Mouse (Mus musculus): ENCODE measurements around the gene Fubp1. TPM values are rescaled to one million over a fixed set of nuclear protein-coding genes. Genes with fewer than 3 reads are reported as not detected.
A peak's percentile ranks its signal among the peaks of the same experiment; 100 is the strongest.

Fubp1 gene
- polyA plus RNA-seq, 1 experiment, result 53.4 TPM

GRCm38 (mm10) chr3:152276935-152277334 lies 66.7 kb downstream of the Fubp1 start:
- no peaks in the 10 kb centered on the region for H3K79me2 ChIP-seq (ENCODE audit: control insufficient read depth, insufficient read depth)
- H3K79me3 ChIP-seq (ENCODE audit: low read depth), result no peaks in the 10 kb centered on the region
- no peak overlapping the region for H3K4me3 ChIP-seq (ENCODE audit: insufficient read depth, poor library complexity, severe bottlenecking)
- H3ac ChIP-seq (ENCODE audit: control insufficient read depth, insufficient read length, low read depth), result no peak overlapping the region
- H3K27me3 ChIP-seq (ENCODE audit: control insufficient read depth, insufficient read depth, insufficient read length), result no peaks in the 10 kb centered on the region
- TF ChIP-seq CTCF (IDR thresholded peaks at IDR 0.05; ENCODE audit: control insufficient read depth, insufficient read depth, insufficient read length), result no peak
- no peak for TF ChIP-seq MAX (IDR thresholded peaks at IDR 0.05)
- no peak for TF ChIP-seq CEBPB (IDR thresholded peaks at IDR 0.05; ENCODE audit: low read depth)
- TF ChIP-seq FOSL1 (IDR thresholded peaks at IDR 0.05; ENCODE audit: insufficient read depth, low read length, poor library complexity, severe bottlenecking), result no peak
- no peak for TF ChIP-seq MYOG (IDR thresholded peaks at IDR 0.05; ENCODE audit: control insufficient read depth, extremely low read depth, insufficient read length)
- no peak for TF ChIP-seq MYOD1 (IDR thresholded peaks at IDR 0.05; ENCODE audit: control insufficient read depth, insufficient read length, low read depth)
- no peak for TF ChIP-seq USF1 (IDR thresholded peaks at IDR 0.05; ENCODE audit: low read depth)
- no peaks in the 10 kb centered on the region for H3K36me3 ChIP-seq (ENCODE audit: control insufficient read depth, insufficient read depth)

- no peak for TF ChIP-seq FOSL1 (IDR thresholded peaks at IDR 0.05; ENCODE audit: insufficient read depth, low read length, poor library complexity, severe bottlenecking)
- no peak for TF ChIP-seq MYOG (IDR thresholded peaks at IDR 0.05; ENCODE audit: control insufficient read depth, extremely low read depth, insufficient read length)
- no peak for TF ChIP-seq USF1 (IDR thresholded peaks at IDR 0.05; ENCODE audit: low read depth)
- no peak for TF ChIP-seq CEBPB (IDR thresholded peaks at IDR 0.05; ENCODE audit: low read depth)
- Histone ChIP-seq H3K27me3 (ENCODE audit: control insufficient read depth, insufficient read depth, insufficient read length) (no peaks in the 10 kb centered on the region), H3K36me3 (ENCODE audit: control insufficient read depth, insufficient read depth) (no peaks in the 10 kb centered on the region), H3K4me3 (ENCODE audit: insufficient read depth, poor library complexity, severe bottlenecking) (no peak overlapping the region), H3ac (ENCODE audit: control insufficient read depth, insufficient read length, low read depth) (no peak overlapping the region), H3K79me2 (ENCODE audit: control insufficient read depth, insufficient read depth) (no peaks in the 10 kb centered on the region), H3K79me3 (ENCODE audit: low read depth) (no peaks in the 10 kb centered on the region)
These were observed 67.7 kb downstream of the Fubp1 start for GRCm38 (mm10) chr3:152277912-152278311.

GRCm38 (mm10) chr3:152278431-152278830 lies 68.2 kb downstream of the Fubp1 start:
- H3ac ChIP-seq (ENCODE audit: control insufficient read depth, insufficient read length, low read depth), result no peak overlapping the region
- no peaks in the 10 kb centered on the region for H3K79me3 ChIP-seq (ENCODE audit: low read depth)
- H3K4me3 ChIP-seq (ENCODE audit: insufficient read depth, poor library complexity, severe bottlenecking), result no peak overlapping the region
- TF ChIP-seq USF1 (IDR thresholded peaks at IDR 0.05; ENCODE audit: low read depth), result no peak
- no peak for TF ChIP-seq CEBPB (IDR thresholded peaks at IDR 0.05; ENCODE audit: low read depth)
- no peak for TF ChIP-seq MAX (IDR thresholded peaks at IDR 0.05)
- TF ChIP-seq MYOG (IDR thresholded peaks at IDR 0.05; ENCODE audit: control insufficient read depth, extremely low read depth, insufficient read length), result no peak
- TF ChIP-seq MYOD1 (IDR thresholded peaks at IDR 0.05; ENCODE audit: control insufficient read depth, insufficient read length, low read depth), result no peak
- no peak for TF ChIP-seq CTCF (IDR thresholded peaks at IDR 0.05; ENCODE audit: control insufficient read depth, insufficient read depth, insufficient read length)
- TF ChIP-seq FOSL1 (IDR thresholded peaks at IDR 0.05; ENCODE audit: insufficient read depth, low read length, poor library complexity, severe bottlenecking), result no peak
- H3K36me3 ChIP-seq (ENCODE audit: control insufficient read depth, insufficient read depth), result no peaks in the 10 kb centered on the region
- no peaks in the 10 kb centered on the region for H3K79me2 ChIP-seq (ENCODE audit: control insufficient read depth, insufficient read depth)
- no peaks in the 10 kb centered on the region for H3K27me3 ChIP-seq (ENCODE audit: control insufficient read depth, insufficient read depth, insufficient read length)

- H3K36me3 ChIP-seq (ENCODE audit: control insufficient read depth, insufficient read depth), result no peaks in the 10 kb centered on the region
- H3K27me3 ChIP-seq (ENCODE audit: control insufficient read depth, insufficient read depth, insufficient read length), result no peaks in the 10 kb centered on the region
- H3K79me2 ChIP-seq (ENCODE audit: control insufficient read depth, insufficient read depth), result no peaks in the 10 kb centered on the region
- no peak overlapping the region for H3K4me3 ChIP-seq (ENCODE audit: insufficient read depth, poor library complexity, severe bottlenecking)
- no peak for TF ChIP-seq MAX (IDR thresholded peaks at IDR 0.05)
- TF ChIP-seq MYOG (IDR thresholded peaks at IDR 0.05; ENCODE audit: control insufficient read depth, extremely low read depth, insufficient read length), result no peak
- TF ChIP-seq CTCF (IDR thresholded peaks at IDR 0.05; ENCODE audit: control insufficient read depth, insufficient read depth, insufficient read length), result no peak
- no peak for TF ChIP-seq USF1 (IDR thresholded peaks at IDR 0.05; ENCODE audit: low read depth)
- TF ChIP-seq CEBPB (IDR thresholded peaks at IDR 0.05; ENCODE audit: low read depth), result no peak
- TF ChIP-seq FOSL1 (IDR thresholded peaks at IDR 0.05; ENCODE audit: insufficient read depth, low read length, poor library complexity, severe bottlenecking), result no peak
- no peak for TF ChIP-seq MYOD1 (IDR thresholded peaks at IDR 0.05; ENCODE audit: control insufficient read depth, insufficient read length, low read depth)
- H3K79me3 ChIP-seq (ENCODE audit: low read depth), result no peaks in the 10 kb centered on the region
- H3ac ChIP-seq (ENCODE audit: control insufficient read depth, insufficient read length, low read depth), result no peak overlapping the region
These were observed 71.9 kb downstream of the Fubp1 start for GRCm38 (mm10) chr3:152282126-152282525.

- Histone ChIP-seq H3K79me3 (ENCODE audit: low read depth) (no peaks in the 10 kb centered on the region), H3K79me2 (ENCODE audit: control insufficient read depth, insufficient read depth) (no peaks in the 10 kb centered on the region), H3K27me3 (ENCODE audit: control insufficient read depth, insufficient read depth, insufficient read length) (no peaks in the 10 kb centered on the region), H3ac (ENCODE audit: control insufficient read depth, insufficient read length, low read depth) (no peak overlapping the region), H3K36me3 (ENCODE audit: control insufficient read depth, insufficient read depth) (no peaks in the 10 kb centered on the region), H3K4me3 (ENCODE audit: insufficient read depth, poor library complexity, severe bottlenecking) (no peak overlapping the region)
- TF ChIP-seq CTCF (IDR thresholded peaks at IDR 0.05; ENCODE audit: control insufficient read depth, insufficient read depth, insufficient read length), result no peak
These were observed 74.1 kb downstream of the Fubp1 start for GRCm38 (mm10) chr3:152284306-152284705.

GRCm38 (mm10) chr3:152284759-152285158 lies 74.5 kb downstream of the Fubp1 start:
- Histone ChIP-seq H3K27me3 (ENCODE audit: control insufficient read depth, insufficient read depth, insufficient read length) (no peaks in the 10 kb centered on the region), H3K4me3 (ENCODE audit: insufficient read depth, poor library complexity, severe bottlenecking) (no peak overlapping the region), H3K36me3 (ENCODE audit: control insufficient read depth, insufficient read depth) (no peaks in the 10 kb centered on the region), H3K79me2 (ENCODE audit: control insufficient read depth, insufficient read depth) (no peaks in the 10 kb centered on the region), H3K79me3 (ENCODE audit: low read depth) (no peaks in the 10 kb centered on the region), H3ac (ENCODE audit: control insufficient read depth, insufficient read length, low read depth) (no peak overlapping the region)
- TF ChIP-seq FOSL1 (IDR thresholded peaks at IDR 0.05; ENCODE audit: insufficient read depth, low read length, poor library complexity, severe bottlenecking), result no peak
- TF ChIP-seq MYOD1 (IDR thresholded peaks at IDR 0.05; ENCODE audit: control insufficient read depth, insufficient read length, low read depth), result peak; percentile 85
- TF ChIP-seq MAX (IDR thresholded peaks at IDR 0.05), result no peak

Other genes with a start within 250 kb of the Fubp1 start
- gene Gipc2, start 44.2 kb upstream of the Fubp1 start, polyA plus RNA-seq (2012; fragmentation: generic; extraction: Trizol), result 1.2 TPM
- gene Dnajb4, start 120 bp upstream of the Fubp1 start, polyA plus RNA-seq (2012; fragmentation: generic; extraction: Trizol), result 11.7 TPM
- 13.5 TPM for gene Nexn, start 55.9 kb downstream of the Fubp1 start, polyA plus RNA-seq (2012; fragmentation: generic; extraction: Trizol)
- gene Miga1, start 130.0 kb downstream of the Fubp1 start, polyA plus RNA-seq (2012; fragmentation: generic; extraction: Trizol), result 0.43 TPM
- 8.4 TPM for gene Usp33, start 136.1 kb downstream of the Fubp1 start, polyA plus RNA-seq (2012; fragmentation: generic; extraction: Trizol)
- gene Zzz3, start 185.1 kb downstream of the Fubp1 start, polyA plus RNA-seq (2012; fragmentation: generic; extraction: Trizol), result 7.6 TPM

Data from C2C12 (cell line).